Mouse (Mus musculus) stomach, postnatal 0 days (tissue): Measurements from ENCODE around the gene Pcmt1.

Experiments used
- CTCF ChIP-seq: IDR thresholded peaks from 2 replicates; pipeline ENCODE4 v1.5.1; 2016; ENCODE audit warnings: antibody characterized with exemption, low read depth, mild to moderate bottlenecking, moderate library complexity
- EP300 ChIP-seq: optimal IDR thresholded peaks from 2 replicates; pipeline ENCODE3; 2016; ENCODE audit warnings: antibody characterized with exemption

GRCm38 (mm10) chr10:7727011-7727410 lies 46.1 kb upstream of the Pcmt1 start:
- no peak for TF ChIP-seq CTCF
- no peak for TF ChIP-seq EP300
